Mouse (Mus musculus): ENCODE results near the gene Arhgap15.
"Not testable (repeated sequence)": the region's sequence is repeated elsewhere in the genome, so short reads cannot be mapped to it uniquely, and the experiment has no call there.

DNA sequence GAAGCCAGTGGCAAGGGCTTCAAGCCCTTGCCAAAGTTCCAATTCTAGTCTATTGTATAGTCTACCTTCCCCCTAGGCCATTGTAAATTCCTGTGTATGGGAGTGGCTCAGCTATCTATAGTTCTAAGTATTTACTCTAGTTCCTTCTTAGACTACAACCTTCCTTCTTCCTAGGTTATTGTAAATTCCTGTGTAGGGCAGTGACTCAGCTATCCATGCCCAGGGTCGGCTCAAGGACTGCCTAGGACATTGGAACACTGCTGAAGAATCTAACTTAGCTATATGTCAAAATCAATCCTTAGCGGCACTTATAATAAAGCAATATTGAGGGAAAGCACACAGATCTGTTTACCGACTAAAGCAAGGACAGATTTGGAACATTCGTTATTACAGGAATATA lies 13.6 kb upstream of the Arhgap15 start:
- TF ChIP-seq CTCF (IDR thresholded peaks at IDR 0.05); EP300 (IDR thresholded peaks at IDR 0.05; ENCODE audit: insufficient read depth, low read depth, low read length): not testable (repeated sequence)

Measured in heart, adult 2 months (tissue).